Mouse (Mus musculus) intestine, postnatal 0 days (tissue): ENCODE results near the gene Atp8b2. TPM values are rescaled to one million over a fixed set of nuclear protein-coding genes. Genes with fewer than 3 reads are reported as not detected.

Experiments used
- ATAC-seq: fragments of 200-750 bp; cut with Nextera tagmentation; 2 replicates; pipeline ENCODE4 v1.8.0; 2017; ENCODE audit warnings: mild to moderate bottlenecking, moderate TSS enrichment, moderate library complexity
- H3K27ac ChIP-seq: fragments of 300-500 bp; sonication (generic); 2 replicates; pipeline ENCODE4 v1.5.1; 2014; ENCODE audit warnings: mild to moderate bottlenecking, low read depth, low read length, moderate library complexity
- H3K27me3 ChIP-seq: fragments of 300-500 bp; sonication (generic); replicated peaks from 2 replicates; pipeline ENCODE4 v1.6.1; 2014; ENCODE audit warnings: low read length, mixed read lengths; ENCODE audit not compliant: control insufficient read depth, insufficient read depth
- H3K36me3 ChIP-seq: fragments of 300-500 bp; sonication (generic); 2 replicates; pipeline ENCODE4 v1.6.1; 2014; ENCODE audit warnings: mild to moderate bottlenecking, moderate library complexity; ENCODE audit not compliant: control insufficient read depth, insufficient read depth
- H3K4me1 ChIP-seq: fragments of 300-500 bp; sonication (generic); replicated peaks from 2 replicates; pipeline ENCODE4 v1.6.1; 2014; ENCODE audit warnings: antibody characterized with exemption, low read length, mixed read lengths; ENCODE audit not compliant: control insufficient read depth, insufficient read depth
- H3K4me2 ChIP-seq: fragments of 300-500 bp; sonication (generic); replicated peaks from 2 replicates; pipeline ENCODE4 v1.6.1; 2014; ENCODE audit warnings: low read depth, mild to moderate bottlenecking, moderate library complexity
- H3K4me3 ChIP-seq: fragments of 300-500 bp; sonication (generic); 2 replicates; pipeline ENCODE4 v1.5.1; 2014; ENCODE audit warnings: low read depth, low read length
- H3K9ac ChIP-seq: fragments of 300-500 bp; sonication (generic); 2 replicates; pipeline ENCODE4 v1.6.1; 2014; ENCODE audit warnings: mild to moderate bottlenecking, low read depth, low read length
- H3K9me3 ChIP-seq: fragments of 300-500 bp; sonication (generic); 2 replicates; pipeline ENCODE4 v1.6.1; 2016; ENCODE audit warnings: mixed run types; ENCODE audit not compliant: control insufficient read depth
- CTCF ChIP-seq: sonication (generic); IDR thresholded peaks from 2 replicates; pipeline ENCODE4 v1.5.1; 2016; ENCODE audit warnings: low read depth, mild to moderate bottlenecking, control low read depth, antibody characterized with exemption, moderate library complexity
- WGBS: fragments of 180-500 bp; shearing (Covaris S2); extraction: QIAGEN DNeasy Blood & Tissue Kit; methylation state at CpG from one replicate; pipeline ENCODE4 v1.1.7; 2014; 5-methylcytosine and 5-hydroxymethylcytosine counted together
- polyA plus RNA-seq: library from polyadenylated mRNA; unstranded; fragments of >200 nt; fragmentation: Nextera tagmentation; extraction: Ambion mirVana; gene quantifications from 2 replicates; pipeline ENCODE4 v1.2.1, GENCODE M21; 2015

Atp8b2 gene
- polyA plus RNA-seq, 1 experiment from 2014 or later: 2.4 TPM

- Histone ChIP-seq H3K9ac (no peak overlapping the region), H3K27me3 (no peaks in the 10 kb centered on the region), H3K4me3 (no peak overlapping the region), H3K36me3 (peaks cover 63% of the 10 kb centered on the region), H3K9me3 (no peaks in the 10 kb centered on the region), H3K4me2 (no peak overlapping the region), H3K27ac (no peak overlapping the region), H3K4me1 (no peaks in the 10 kb centered on the region)
- no peak for ATAC-seq
- peak; percentile 94 for TF ChIP-seq CTCF
- 2% methylated on average over 4 of the region's 4 CpGs for WGBS
Observed at GRCm38 (mm10) chr3:89953420-89953819, 9.9 kb downstream of the Atp8b2 start.

- H3K9me3 ChIP-seq: no peaks in the 10 kb centered on the region
- H3K4me2 ChIP-seq: no peak overlapping the region
- H3K27ac ChIP-seq: no peak overlapping the region
- ATAC-seq: peak; percentile 44; the same call in 1 of the 2 replicates
- no peaks in the 10 kb centered on the region for H3K27me3 ChIP-seq
- no peak overlapping the region for H3K9ac ChIP-seq
- no peak overlapping the region for H3K4me3 ChIP-seq
- H3K4me1 ChIP-seq: no peaks in the 10 kb centered on the region
- no peak for TF ChIP-seq CTCF
- 46% methylated on average over 6 of the region's 6 CpGs for WGBS
- peaks cover 57% of the 10 kb centered on the region for H3K36me3 ChIP-seq
Observed at GRCm38 (mm10) chr3:89948655-89949054, 14.7 kb downstream of the Atp8b2 start.

GRCm38 (mm10) chr3:89948021-89948420 lies 15.3 kb downstream of the Atp8b2 start:
- 94% methylated on average over 11 of the region's 11 CpGs for whole genome bisulfite sequencing

GRCm38 (mm10) chr3:89945026-89945425 lies 18.3 kb downstream of the Atp8b2 start:
- Histone ChIP-seq H3K4me2 (no peak overlapping the region), H3K36me3 (peaks cover 70% of the 10 kb centered on the region), H3K27ac (no peak overlapping the region), H3K9me3 (no peaks in the 10 kb centered on the region), H3K9ac (no peak overlapping the region), H3K4me1 (no peaks in the 10 kb centered on the region), H3K4me3 (no peak overlapping the region), H3K27me3 (no peaks in the 10 kb centered on the region)
- peak; percentile 26; the same call in 1 of the 2 replicates for TF ChIP-seq CTCF
- WGBS: 80% methylated on average over 8 of the region's 8 CpGs
- ATAC-seq: no peak; the same call in 1 of the 2 replicates

More at GRCm38 (mm10) chr3:89948021-89948420, 15.3 kb downstream of the Atp8b2 start:
- H3K27me3 ChIP-seq: no peaks in the 10 kb centered on the region
- H3K9me3 ChIP-seq: no peaks in the 10 kb centered on the region
- ATAC-seq: no peak
- H3K9ac ChIP-seq: no peak overlapping the region
- H3K4me1 ChIP-seq: no peaks in the 10 kb centered on the region
- peak; percentile 32 for TF ChIP-seq CTCF
- no peak overlapping the region for H3K27ac ChIP-seq
- H3K4me3 ChIP-seq: no peak overlapping the region
- H3K4me2 ChIP-seq: no peak overlapping the region
- peaks cover 59% of the 10 kb centered on the region for H3K36me3 ChIP-seq

GRCm38 (mm10) chr3:89942894-89943293 lies 20.4 kb downstream of the Atp8b2 start:
- H3K36me3 ChIP-seq: peaks cover 51% of the 10 kb centered on the region
- no peak for ATAC-seq
- H3K27me3 ChIP-seq: no peaks in the 10 kb centered on the region
- H3K4me1 ChIP-seq: no peaks in the 10 kb centered on the region
- no peak overlapping the region for H3K4me2 ChIP-seq
- no peak overlapping the region for H3K27ac ChIP-seq
- no peak for TF ChIP-seq CTCF
- no peak overlapping the region for H3K4me3 ChIP-seq
- H3K9ac ChIP-seq: no peak overlapping the region
- H3K9me3 ChIP-seq: no peaks in the 10 kb centered on the region
- WGBS: 92% methylated on average over 9 of the region's 9 CpGs

GRCm38 (mm10) chr3:89936495-89936894 lies 26.8 kb downstream of the Atp8b2 start:
- no peaks in the 10 kb centered on the region for H3K9me3 ChIP-seq
- no peak overlapping the region for H3K9ac ChIP-seq
- WGBS: 81% methylated on average over 3 of the region's 3 CpGs
- TF ChIP-seq CTCF: no peak
- H3K4me1 ChIP-seq: no peaks in the 10 kb centered on the region
- peaks cover 13% of the 10 kb centered on the region; the same call in 1 of the 2 replicates for H3K36me3 ChIP-seq
- H3K27me3 ChIP-seq: no peaks in the 10 kb centered on the region
- no peak for ATAC-seq
- no peak overlapping the region for H3K4me3 ChIP-seq
- H3K27ac ChIP-seq: no peak overlapping the region
- H3K4me2 ChIP-seq: no peak overlapping the region

- H3K36me3 ChIP-seq: no peaks in the 10 kb centered on the region; the same call in 1 of the 2 replicates
- H3K4me2 ChIP-seq: no peak overlapping the region
- no peak overlapping the region for H3K9ac ChIP-seq
- H3K4me1 ChIP-seq: no peaks in the 10 kb centered on the region
- H3K27me3 ChIP-seq: no peaks in the 10 kb centered on the region
- ATAC-seq: no peak
- H3K4me3 ChIP-seq: no peak overlapping the region
- no peaks in the 10 kb centered on the region for H3K9me3 ChIP-seq
- H3K27ac ChIP-seq: no peak overlapping the region
- no peak for TF ChIP-seq CTCF
- 98% methylated on average over 2 of the region's 2 CpGs for WGBS
Observed at GRCm38 (mm10) chr3:89932925-89933324, 30.4 kb downstream of the Atp8b2 start.
